Mouse (Mus musculus) ES-CJ7 (cell line): ENCODE data around the gene Csnk2a1.

Experiments used
- DNase-seq: peaks from one replicate; pipeline ENCODE4 v3.0.0; 2011; ENCODE audit warnings: low read depth, low spot score

Gene Csnk2a1

GRCm38 (mm10) chr2:152323971-152324370, 97.3 kb downstream of the Csnk2a1 start:
- no peak for DNase-seq

- no peak for DNase-seq
Observed at GRCm38 (mm10) chr2:152324842-152325241, 98.2 kb downstream of the Csnk2a1 start.

GRCm38 (mm10) chr2:152326157-152326556, 99.5 kb downstream of the Csnk2a1 start:
- no peak for DNase-seq

GRCm38 (mm10) chr2:152326654-152327053, 100.0 kb downstream of the Csnk2a1 start:
- DNase-seq = no peak

GRCm38 (mm10) chr2:152327980-152328379, 101.3 kb downstream of the Csnk2a1 start:
- DNase-seq = no peak

GRCm38 (mm10) chr2:152330858-152331423, 104.3 kb downstream of the Csnk2a1 start:
- DNase-seq = peak; percentile 4
